Mouse (Mus musculus) skeletal muscle tissue, postnatal 0 days (tissue): ENCODE results near the gene Gm17677. TPM values are rescaled to one million over a fixed set of nuclear protein-coding genes. Genes with fewer than 3 reads are reported as not detected.

Experiments used
- polyA plus RNA-seq: library from polyadenylated mRNA; unstranded; fragments of >200 nt; fragmentation: Nextera tagmentation; extraction: Ambion mirVana; gene quantifications from 2 replicates; pipeline ENCODE4 v1.2.1, GENCODE M21; 2015

The Gm17677 gene
- not detected in 2 replicates for polyA plus RNA-seq

GRCm38 (mm10) chr9:35740749-35741148 is at the start of gene Gm17677:
TSS of gene Gm17677 (plus strand) at chr9:35741049.

GRCm38 (mm10) chr9:35778009-35778408 is 37.2 kb downstream of the Gm17677 start, which contains the start of gene Gm17727:
TSS of gene Gm17727 (minus strand) at chr9:35778109.

GRCm38 (mm10) chr9:35790001-35790400 is 49.2 kb downstream of the Gm17677 start, which contains the start of the genes Gm27235 and D730048I06Rik:
TSS of gene Gm27235 (minus strand) at chr9:35790101.
TSS of gene D730048I06Rik (minus strand) at chr9:35790112.

Other genes with a start within 250 kb of the Gm17677 start
- gene Gm1113, start 222.8 kb upstream of the Gm17677 start, polyA plus RNA-seq: not detected in 2 replicates
- 0.37 and 0.44 TPM in 2 replicates for gene Ddx25, start 182.5 kb upstream of the Gm17677 start, polyA plus RNA-seq
- 9.1 and 9.9 TPM in 2 replicates for gene Pus3, start 182.5 kb upstream of the Gm17677 start, polyA plus RNA-seq
- 0.28 and 0.59 TPM in 2 replicates for gene Pate2, start 170.8 kb upstream of the Gm17677 start, polyA plus RNA-seq
- gene Hyls1, start 170.7 kb upstream of the Gm17677 start, polyA plus RNA-seq: 3.5 and 4.1 TPM in 2 replicates
- gene Pate4, start 129.1 kb upstream of the Gm17677 start, polyA plus RNA-seq: not detected in 2 replicates
- gene Pate3, start 92.8 kb upstream of the Gm17677 start, polyA plus RNA-seq: not detected in 2 replicates
- not detected in 2 replicates for gene Pate1, start 53.7 kb upstream of the Gm17677 start, polyA plus RNA-seq
- gene Gm17727, start 37.1 kb downstream of the Gm17677 start, polyA plus RNA-seq: not detected in 2 replicates
- not detected in 2 replicates for gene Gm27235, start 49.1 kb downstream of the Gm17677 start, polyA plus RNA-seq
- gene D730048I06Rik, start 49.1 kb downstream of the Gm17677 start, polyA plus RNA-seq: not detected in 2 replicates
- gene 9230110F15Rik, start 103.1 kb downstream of the Gm17677 start, polyA plus RNA-seq: not detected in 2 replicates
- not detected in 2 replicates for gene 9230113P08Rik, start 167.4 kb downstream of the Gm17677 start, polyA plus RNA-seq